Mouse (Mus musculus): ENCODE measurements around the gene Spryd3.

DNA sequence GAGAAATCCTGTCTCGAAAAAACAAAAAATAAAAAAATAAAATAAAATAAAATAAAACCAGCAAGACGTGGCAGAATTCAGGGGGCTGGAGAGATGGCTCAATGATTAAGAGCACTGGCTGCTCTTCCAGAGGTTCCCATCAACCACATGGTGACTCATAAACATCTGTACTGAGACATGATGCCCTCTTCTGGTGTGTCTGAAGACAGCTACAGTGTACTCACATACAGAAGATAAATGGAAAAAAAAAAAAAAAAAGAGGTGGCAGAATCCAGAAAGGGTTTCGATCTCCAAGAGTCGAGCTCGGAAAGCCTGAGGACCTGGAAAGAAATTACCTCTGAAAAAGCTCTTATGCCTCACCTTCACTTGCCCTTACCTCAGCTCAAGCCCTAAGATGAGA lies 5.1 kb upstream of the Spryd3 start:
- TF ChIP-seq CTCF (IDR thresholded peaks at IDR 0.05; ENCODE audit: extremely low read depth, insufficient read depth, low read length), result no peak
- TF ChIP-seq POLR2A (IDR thresholded peaks at IDR 0.05; ENCODE audit: extremely low read depth, insufficient read depth, low read length), result no peak

All from cortical plate, adult 2 months (tissue).